Mouse (Mus musculus) G1E (cell line): ENCODE results near the gene Ttc7.

Experiments
- CTCF ChIP-seq: IDR thresholded peaks from 2 replicates; pipeline ENCODE4 v1.5.1; 2012; ENCODE audit warnings: low read depth, low read length, inconsistent platforms, mixed read lengths
- GATA1 ChIP-seq: IDR thresholded peaks from 2 replicates; pipeline ENCODE4 v1.6.1; 2012; ENCODE audit warnings: borderline replicate concordance, low read length, inconsistent platforms, mixed read lengths
- TAL1 ChIP-seq: conservative IDR thresholded peaks from 2 replicates; pipeline ENCODE4 v1.6.1; 2012; ENCODE audit warnings: low read depth, low read length, inconsistent platforms, mixed read lengths

GRCm38 (mm10) chr17:87306746-87307145 lies 24.1 kb downstream of the Ttc7 start:
- no peak for TF ChIP-seq CTCF
- TF ChIP-seq GATA1 = no peak
- TF ChIP-seq TAL1 = no peak
